Mouse (Mus musculus): ENCODE data around the gene Csnk2a2.

- no peak for TF ChIP-seq CTCF (IDR thresholded peaks at IDR 0.05; ENCODE audit: insufficient read depth, low read length)
- no peak for TF ChIP-seq POLR2A (IDR thresholded peaks at IDR 0.05; ENCODE audit: borderline replicate concordance, extremely low read depth, low read depth, low read length)
These were observed 20.8 kb downstream of the Csnk2a2 start for GRCm38 (mm10) chr8:95468995-95469394.
